Comparison of ENCODE assay signal across 15 mouse cellular contexts in the genomic region with DNA sequence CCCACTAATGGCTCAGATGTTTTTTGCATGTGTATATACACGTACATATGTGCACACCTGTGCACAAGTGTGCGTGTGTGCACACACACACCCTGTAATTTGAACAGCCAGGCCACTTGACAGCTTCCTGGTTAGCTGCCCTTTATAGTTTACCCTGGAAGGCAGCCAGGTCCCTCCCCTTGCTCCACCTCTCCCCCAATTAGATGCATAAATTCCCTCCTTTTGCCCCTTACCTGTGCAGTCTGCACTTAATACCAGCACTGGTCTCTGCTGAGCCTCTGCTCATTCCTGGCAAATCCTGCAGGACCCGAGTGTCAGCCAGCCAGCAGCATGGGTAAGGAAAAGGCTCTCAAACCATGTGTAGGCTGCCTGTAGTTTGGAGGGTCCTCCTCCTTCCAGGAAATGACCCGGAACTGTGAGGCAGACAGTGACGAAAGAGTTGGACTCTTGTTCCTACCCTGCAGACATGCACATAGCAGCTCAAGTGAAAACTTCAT. TPM values are rescaled to one million over a fixed set of nuclear protein-coding genes. Genes with fewer than 3 reads are reported as not detected.
A peak's percentile ranks its signal among the peaks of the same experiment; 100 is the strongest.
DNase-seq lines count a peak whose midpoint lies in the region; ATAC-seq and TF ChIP-seq lines count a peak whose summit lies in the region.
"Had no signal": no experiment of that assay in that cellular context is flagged by ENCODE, and none has a peak within 500 bp of the region (broad histone marks: within the 10 kb centered on the region; RNA-seq: fewer than 3 reads in every experiment).

Selenbp2 (plus strand) TSS at position 228 of the 497 bp plus-strand sequence.

- H3K27ac ChIP-seq in hindbrain, embryonic 10.5 days: 0 out of 2 replicates have a peak within 1 kb of the TSS, but pooled peaks have one; percentile 16
- no peak within 1 kb of the TSS for H3K27ac ChIP-seq in hindbrain, embryonic 16.5 days (ENCODE audit: low read depth, low read length)
- no peak within 1 kb of the TSS for H3K27ac ChIP-seq in intestine, postnatal 0 days (ENCODE audit: low read depth, low read length)
- H3K27ac ChIP-seq in liver, embryonic 13.5 days: no peak within 1 kb of the TSS
- H3K27ac ChIP-seq in stomach, embryonic 14.5 days (ENCODE audit: low read length): no peak within 1 kb of the TSS
- H3K27ac ChIP-seq: embryonic facial prominence, embryonic 15.5 days; gastrocnemius, adult 2 months; hindbrain, postnatal 0 days had no signal

- no peak within 1 kb of the TSS for H3K4me2 ChIP-seq in hindbrain, embryonic 16.5 days (ENCODE audit: low read length)
- H3K4me2 ChIP-seq in intestine, postnatal 0 days (replicated peaks; ENCODE audit: low read depth): peak within 1 kb of the TSS; percentile 43
- 0 out of 2 replicates have a peak within 1 kb of the TSS, but pooled peaks have one; percentile 0 for H3K4me2 ChIP-seq in liver, embryonic 13.5 days
- H3K4me2 ChIP-seq in stomach, embryonic 14.5 days (replicated peaks; ENCODE audit: low read depth, low read length): no peak within 1 kb of the TSS
- H3K4me2 ChIP-seq: embryonic facial prominence, embryonic 15.5 days had no signal

- no peak for TF ChIP-seq CTCF in intestine, postnatal 0 days (IDR thresholded peaks at IDR 0.05; ENCODE audit: low read depth)

- no peak within 1 kb of the TSS for H3K9ac ChIP-seq in hindbrain, embryonic 16.5 days (ENCODE audit: low read depth, low read length)
- no peak within 1 kb of the TSS for H3K9ac ChIP-seq in intestine, postnatal 0 days (ENCODE audit: low read depth, low read length)
- H3K9ac ChIP-seq in liver, embryonic 13.5 days: no peak within 1 kb of the TSS
- H3K9ac ChIP-seq in stomach, embryonic 14.5 days (replicated peaks; ENCODE audit: low read depth, low read length): no peak within 1 kb of the TSS
- H3K9ac ChIP-seq: embryonic facial prominence, embryonic 15.5 days had no signal

- no peak for ATAC-seq in hindbrain, embryonic 16.5 days
- peak; percentile 75 for ATAC-seq in intestine, postnatal 0 days
- ATAC-seq in liver, embryonic 13.5 days (ENCODE audit: low read depth): peak; percentile 19; the same call in 1 of the 2 replicates
- peak; percentile 65; the same call in 1 of the 2 replicates for ATAC-seq in stomach, embryonic 14.5 days (ENCODE audit: insufficient number of reproducible peaks, insufficient read depth, low FRiP score, low read depth)
- no peak for ATAC-seq in frontal cortex, adult (ENCODE audit: low TSS enrichment)
- no peak; the same call in 1 of the 2 replicates for ATAC-seq in erythroblast, adult 5-6 weeks (replicated peaks; ENCODE audit: low FRiP score, poor library complexity, severe bottlenecking)
- ATAC-seq: activated CD4-positive, CD25-positive, alpha-beta regulatory T cell, adult 4 months; hindbrain, postnatal 0 days; midbrain, embryonic 16.5 days had no signal

- 77% methylated on average over 5 of the region's 5 CpGs for WGBS in hindbrain, embryonic 10.5 days
- 65% methylated on average over 5 of the region's 5 CpGs for WGBS in hindbrain, embryonic 16.5 days
- 11% methylated on average over 5 of the region's 5 CpGs for WGBS in intestine, postnatal 0 days
- 57% methylated on average over 5 of the region's 5 CpGs for WGBS in liver, embryonic 13.5 days (ENCODE audit: insufficient replicate concordance)
- WGBS in stomach, embryonic 14.5 days: 29% methylated on average over 5 of the region's 5 CpGs

- H3K27me3 ChIP-seq in hindbrain, embryonic 10.5 days (ENCODE audit: insufficient read depth, poor library complexity, severe bottlenecking): no peaks in the 10 kb centered on the region
- H3K27me3 ChIP-seq in hindbrain, embryonic 16.5 days (replicated peaks; ENCODE audit: control insufficient read depth, insufficient read depth, low read length): no peaks in the 10 kb centered on the region
- H3K27me3 ChIP-seq in intestine, postnatal 0 days (replicated peaks; ENCODE audit: control insufficient read depth, insufficient read depth, low read length): no peaks in the 10 kb centered on the region
- no peaks in the 10 kb centered on the region for H3K27me3 ChIP-seq in liver, embryonic 13.5 days
- no peaks in the 10 kb centered on the region for H3K27me3 ChIP-seq in stomach, embryonic 14.5 days (ENCODE audit: control insufficient read depth, insufficient read depth, low read length)
- H3K27me3 ChIP-seq: CH12.LX; embryonic facial prominence, embryonic 15.5 days had no signal

- no peaks in the 10 kb centered on the region for H3K36me3 ChIP-seq in hindbrain, embryonic 10.5 days
- no peaks in the 10 kb centered on the region for H3K36me3 ChIP-seq in hindbrain, embryonic 16.5 days (ENCODE audit: control insufficient read depth, insufficient read depth, low read length)
- H3K36me3 ChIP-seq in intestine, postnatal 0 days (ENCODE audit: control insufficient read depth, insufficient read depth): no peaks in the 10 kb centered on the region
- H3K36me3 ChIP-seq in liver, embryonic 13.5 days: no peaks in the 10 kb centered on the region
- H3K36me3 ChIP-seq in stomach, embryonic 14.5 days (ENCODE audit: control insufficient read depth, insufficient read depth, low read length): no peaks in the 10 kb centered on the region
- H3K36me3 ChIP-seq: embryonic facial prominence, embryonic 15.5 days had no signal

- no peak for DNase-seq in hindbrain, embryonic 10.5 days (ENCODE audit: low spot score)
- DNase-seq in liver, embryonic 13.5 days: no peak
- no peak for DNase-seq in frontal cortex, postnatal 25 days (ENCODE audit: low spot score in 2 of 2)
- DNase-seq: gastrocnemius, adult 2 months had no signal

- no peak within 1 kb of the TSS for H3K4me3 ChIP-seq in hindbrain, embryonic 10.5 days
- no peak within 1 kb of the TSS for H3K4me3 ChIP-seq in hindbrain, embryonic 16.5 days (ENCODE audit: low read length)
- H3K4me3 ChIP-seq in intestine, postnatal 0 days (ENCODE audit: low read depth, low read length): no peak within 1 kb of the TSS
- no peak within 1 kb of the TSS for H3K4me3 ChIP-seq in liver, embryonic 13.5 days (replicated peaks)
- H3K4me3 ChIP-seq in stomach, embryonic 14.5 days (ENCODE audit: low read depth, low read length): no peak within 1 kb of the TSS
- H3K4me3 ChIP-seq: embryonic facial prominence, embryonic 15.5 days; gastrocnemius, adult 2 months had no signal

- H3K9me3 ChIP-seq in hindbrain, embryonic 10.5 days: no peaks in the 10 kb centered on the region
- no peaks in the 10 kb centered on the region for H3K9me3 ChIP-seq in hindbrain, embryonic 16.5 days (ENCODE audit: control insufficient read depth, low read length)
- H3K9me3 ChIP-seq in intestine, postnatal 0 days (ENCODE audit: control insufficient read depth): no peaks in the 10 kb centered on the region
- no peaks in the 10 kb centered on the region for H3K9me3 ChIP-seq in liver, embryonic 13.5 days (replicated peaks)
- H3K9me3 ChIP-seq in stomach, embryonic 14.5 days (ENCODE audit: control insufficient read depth, low read depth, low read length): no peaks in the 10 kb centered on the region
- H3K9me3 ChIP-seq: embryonic facial prominence, embryonic 15.5 days had no signal

- H3K4me1 ChIP-seq in hindbrain, embryonic 10.5 days (replicated peaks): peaks cover 9% of the 10 kb centered on the region; the same call in 1 of the 2 replicates
- H3K4me1 ChIP-seq in hindbrain, embryonic 16.5 days (ENCODE audit: control insufficient read depth, insufficient read depth, low read depth, low read length): no peaks in the 10 kb centered on the region
- no peaks in the 10 kb centered on the region for H3K4me1 ChIP-seq in intestine, postnatal 0 days (replicated peaks; ENCODE audit: control insufficient read depth, insufficient read depth, low read length)
- peaks cover 41% of the 10 kb centered on the region for H3K4me1 ChIP-seq in liver, embryonic 13.5 days (replicated peaks)
- H3K4me1 ChIP-seq in stomach, embryonic 14.5 days (ENCODE audit: control insufficient read depth, insufficient read depth, low read length): no peaks in the 10 kb centered on the region

RNA-seq across cellular contexts. Expression of gene Selenbp2, which starts in this region (rescaled TPM):
- polyA plus RNA-seq in hindbrain, embryonic 10.5 days (2016; fragmentation: Nextera tagmentation; extraction: Ambion mirVana): 0.20 and 0.24 TPM in 2 replicates
- 0.75 TPM in 1 of 2 replicates, not detected in the other for polyA plus RNA-seq in hindbrain, embryonic 16.5 days (2015; fragmentation: Nextera tagmentation; extraction: Ambion mirVana)
- polyA plus RNA-seq in intestine, postnatal 0 days (2015; fragmentation: Nextera tagmentation; extraction: Ambion mirVana): 2.7 and 2.9 TPM in 2 replicates
- 6.7 and 8.5 TPM in 2 replicates for polyA plus RNA-seq in liver, embryonic 13.5 days (2015; fragmentation: Nextera tagmentation; extraction: Ambion mirVana)
- 2.6 and 3.0 TPM in 2 replicates for polyA plus RNA-seq in stomach, embryonic 14.5 days (2014; fragmentation: Nextera tagmentation; extraction: Ambion mirVana)
- total RNA-seq in erythroblast, adult 5-6 weeks (2015; ENCODE audit: low replicate concordance): not detected in 2 replicates
- total RNA-seq in erythroblast, adult 5-6 weeks (2017; ENCODE audit: low replicate concordance): 0.43 and 4.3 TPM in 2 replicates
- total RNA-seq: CH12.LX; left cerebral cortex, postnatal 14 days had no signal
- polyA plus RNA-seq: activated CD4-positive, CD25-positive, alpha-beta regulatory T cell, adult 4 months; midbrain, embryonic 16.5 days had no signal

Comparison
In these comparisons a context has a peak if more than half of its experiments do, and no peak if none do; other contexts are left out.
1. ATAC-seq: peak in intestine, postnatal 0 days (single experiment), liver, embryonic 13.5 days (single experiment) and stomach, embryonic 14.5 days (single experiment); none in hindbrain, embryonic 16.5 days (single experiment), frontal cortex, adult (single experiment) and erythroblast, adult 5-6 weeks (single experiment).
2. H3K4me2 ChIP-seq: peak in intestine, postnatal 0 days (single experiment) and liver, embryonic 13.5 days (single experiment); none in hindbrain, embryonic 16.5 days (single experiment) and stomach, embryonic 14.5 days (single experiment).